Mouse (Mus musculus): Measurements from ENCODE around the gene Scube1.

DNA sequence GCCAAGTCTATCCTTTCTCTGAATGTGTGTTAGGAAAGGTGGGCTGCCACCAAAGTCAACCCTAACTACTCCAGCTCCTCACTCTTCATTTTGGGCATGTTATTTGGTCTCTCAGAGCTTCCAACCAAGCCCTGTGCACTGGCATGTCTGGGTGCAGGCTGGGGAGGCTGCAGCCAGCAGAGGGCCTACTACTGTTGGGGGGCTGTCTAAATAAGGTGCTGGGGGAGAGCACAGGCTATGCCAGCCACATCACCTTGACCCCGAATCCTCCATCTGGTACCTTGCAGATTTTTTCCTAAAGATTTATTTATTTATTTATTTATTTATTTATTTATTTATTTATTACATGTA, 121.8 kb downstream of the Scube1 start:
- no peak for TF ChIP-seq CTCF (IDR thresholded peaks at IDR 0.05; ENCODE audit: borderline replicate concordance, insufficient read depth, low read length)
- TF ChIP-seq POLR2A (IDR thresholded peaks at IDR 0.05; ENCODE audit: low read depth, low read length) = no peak

Data from embryonic fibroblast, embryonic 13.5 days (primary cell).